Mouse (Mus musculus) layer of hippocampus, adult 9-10 months (tissue): ENCODE results near the gene Cenps.
A peak's percentile ranks its signal among the peaks of the same experiment; 100 is the strongest.
"Not testable (repeated sequence)": the region's sequence is repeated elsewhere in the genome, so short reads cannot be mapped to it uniquely, and the experiment has no call there.

Experiments
- DNase-seq: peaks from one replicate; pipeline ENCODE4 v3.0.0; 2022; ENCODE audit warnings: low spot score

Gene Cenps

DNA sequence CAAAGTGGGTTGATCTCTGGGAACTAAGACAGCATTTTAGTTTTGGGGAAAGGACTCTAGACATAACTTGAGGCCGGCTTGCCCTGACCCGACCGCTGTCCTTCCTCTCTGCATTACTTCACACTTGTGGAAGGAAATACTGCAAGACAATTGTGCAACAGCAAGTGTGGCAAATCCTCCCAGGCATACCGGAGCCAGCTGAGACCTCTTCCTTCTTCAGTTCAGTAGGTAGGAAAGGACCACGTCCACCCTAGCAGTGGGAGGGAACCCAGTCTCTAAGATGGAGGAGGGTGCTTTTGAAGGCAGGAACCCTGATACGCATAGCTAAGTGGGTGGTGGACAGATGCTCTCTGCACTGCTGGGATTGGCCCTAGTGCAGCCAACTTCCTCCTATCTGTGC, 18.3 kb upstream of the Cenps start:
- DNase-seq = no peak

DNA sequence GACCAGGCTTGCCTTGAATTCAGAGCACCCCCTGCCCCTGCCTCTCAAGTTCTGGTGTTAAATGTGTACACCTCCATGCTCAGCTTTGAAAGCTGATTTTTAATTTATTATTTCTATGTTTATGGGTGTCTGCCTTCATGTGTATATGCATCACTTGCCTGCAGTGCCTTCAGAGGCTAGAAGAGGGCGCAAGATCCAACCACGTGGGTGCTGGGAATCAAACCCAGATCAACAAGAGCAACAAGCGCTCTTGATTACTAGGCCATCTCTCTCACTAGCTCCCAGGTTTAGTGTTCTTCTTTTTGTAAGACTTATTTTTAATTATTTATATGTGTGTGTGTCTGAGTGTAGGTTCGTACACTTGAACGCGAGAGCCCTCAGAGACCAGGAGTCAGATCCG, 17.4 kb upstream of the Cenps start:
- DNase-seq = no peak

DNA sequence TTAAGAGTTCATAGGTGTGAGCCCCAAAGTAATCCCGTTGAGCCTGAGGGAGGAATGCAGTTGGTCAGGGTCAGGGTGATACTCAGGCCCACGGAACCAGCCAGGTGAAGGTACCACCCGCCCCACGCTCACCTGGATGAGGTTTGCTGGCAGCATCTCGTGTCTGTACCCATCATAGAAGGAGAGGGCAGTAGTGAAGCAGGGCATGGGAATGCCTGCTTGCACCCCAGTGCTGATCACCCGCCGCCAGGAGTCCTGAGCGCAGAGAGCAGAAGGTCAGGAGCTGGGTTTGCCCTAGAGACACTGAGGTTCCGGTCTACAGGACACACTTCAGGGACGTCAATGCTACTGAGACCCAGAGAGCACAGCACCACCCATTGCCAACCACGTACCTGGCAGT, 13.3 kb upstream of the Cenps start:
- DNase-seq = no peak

DNA sequence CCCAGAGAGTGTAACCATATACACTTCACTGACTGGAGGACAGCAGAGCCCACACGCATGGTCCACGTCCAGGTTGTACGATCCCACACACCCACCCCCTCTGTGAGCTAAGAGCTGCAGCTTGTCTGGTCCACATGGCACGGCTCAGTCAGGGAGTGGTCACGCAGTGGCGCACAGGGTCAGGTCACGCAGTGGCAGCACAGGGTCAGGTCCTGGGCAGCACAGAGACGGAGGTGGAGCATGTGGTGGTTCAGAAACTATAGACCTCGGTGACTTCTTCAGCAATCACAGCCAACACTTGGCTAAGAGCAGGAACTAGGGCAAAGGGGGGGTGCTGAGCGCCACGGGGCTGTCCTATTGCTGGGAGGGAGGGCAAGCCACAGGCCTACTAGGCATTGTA, 12.8 kb upstream of the Cenps start:
- no peak for DNase-seq

DNA sequence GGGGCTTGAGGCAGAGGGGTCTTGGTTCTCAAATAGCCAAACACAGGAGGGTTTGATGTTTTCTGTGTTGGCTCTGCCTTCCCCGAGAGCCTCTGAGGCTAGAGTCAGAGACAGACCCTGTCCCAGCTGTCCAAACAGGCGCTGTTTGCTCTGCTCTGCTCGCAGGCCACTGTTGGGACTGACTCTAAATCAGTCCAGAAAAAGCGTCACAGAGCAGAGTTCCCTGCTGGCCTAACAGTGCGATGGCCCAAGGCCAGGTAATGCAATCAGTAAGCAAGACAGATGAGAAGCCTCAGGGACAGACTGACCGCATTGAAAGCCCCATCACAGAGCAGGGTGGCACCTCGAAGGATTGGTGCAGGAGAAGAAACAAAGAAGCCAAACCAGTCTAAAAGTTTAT, 12.2 kb upstream of the Cenps start:
- DNase-seq = no peak

DNA sequence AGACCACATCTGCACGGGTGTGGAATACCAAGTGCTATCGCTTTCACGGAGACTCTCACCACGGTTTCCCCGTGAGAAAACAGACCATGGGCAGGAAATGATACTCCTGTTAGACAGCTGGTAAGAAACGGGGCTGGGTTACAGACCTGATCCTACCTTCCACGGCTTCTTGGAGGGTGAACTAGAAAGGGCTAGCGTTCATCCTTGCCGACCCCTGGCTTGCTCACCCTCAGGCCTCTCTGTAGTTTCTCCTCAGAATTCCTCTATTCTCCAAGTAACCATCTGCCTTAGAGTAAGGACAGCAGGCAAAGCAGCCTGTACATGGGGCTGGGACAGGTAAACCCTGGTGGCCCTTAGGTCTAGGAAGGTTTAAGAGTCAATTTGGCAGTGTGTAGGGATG, 11.8 kb upstream of the Cenps start:
- DNase-seq = no peak

DNA sequence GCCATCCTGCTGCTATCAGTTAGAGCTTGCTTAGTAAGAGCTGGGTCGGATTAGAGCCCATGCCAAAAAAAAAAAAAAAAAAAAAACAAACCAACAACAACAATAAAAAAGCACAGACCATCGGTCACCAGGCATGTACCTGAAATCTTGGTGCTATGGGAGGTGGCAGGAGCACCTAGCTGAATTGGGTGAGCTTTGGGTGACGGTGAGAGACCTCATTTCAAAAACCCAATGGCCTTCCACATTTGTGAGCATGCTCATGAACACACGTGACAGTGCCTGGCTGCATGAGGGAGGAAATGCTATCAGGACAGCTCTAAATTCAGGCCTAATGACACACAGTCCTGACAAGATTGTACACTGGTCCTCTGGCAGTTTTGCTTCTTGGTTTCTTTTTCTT, 10.7 kb upstream of the Cenps start:
- no peak for DNase-seq

DNA sequence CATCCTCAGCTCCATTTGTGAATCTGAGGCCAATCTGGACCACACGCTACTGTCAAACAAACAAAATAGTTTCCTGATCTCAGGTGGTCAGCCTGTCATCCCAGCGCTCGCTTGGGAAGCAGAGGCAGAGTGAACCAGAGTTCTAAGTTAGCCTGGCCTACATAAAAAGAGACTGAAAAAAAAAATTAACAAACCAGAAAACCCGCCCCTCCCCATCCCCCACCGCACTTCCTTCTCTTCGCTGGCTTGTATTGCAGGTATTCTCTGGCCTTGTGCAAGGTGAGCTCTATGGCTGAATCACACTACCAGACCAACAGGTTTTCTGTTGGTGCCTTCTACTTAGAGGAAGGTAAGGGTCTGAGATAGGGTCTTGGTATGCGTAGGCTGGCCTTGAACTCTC, 10.1 kb upstream of the Cenps start:
- no peak for DNase-seq

DNA sequence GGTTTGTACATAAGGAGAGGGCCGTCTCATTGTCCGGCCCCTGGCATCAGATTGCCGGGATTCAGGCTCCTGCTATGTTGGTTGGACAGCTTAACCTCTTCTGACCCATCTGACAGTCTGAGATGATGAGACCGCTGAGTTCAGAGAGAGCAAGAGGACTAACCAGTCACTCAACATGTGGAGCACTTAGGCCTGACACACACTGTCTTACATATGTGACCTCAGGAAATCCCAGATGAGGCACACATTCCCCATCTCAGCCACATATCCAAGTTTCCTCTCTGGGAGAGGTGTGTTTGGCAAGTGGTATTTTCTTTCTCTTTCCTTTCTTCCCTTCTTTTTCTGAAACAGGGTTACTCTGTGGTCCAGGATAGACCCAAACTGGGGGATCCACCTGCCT, 7.7 kb upstream of the Cenps start:
- DNase-seq = no peak

DNA sequence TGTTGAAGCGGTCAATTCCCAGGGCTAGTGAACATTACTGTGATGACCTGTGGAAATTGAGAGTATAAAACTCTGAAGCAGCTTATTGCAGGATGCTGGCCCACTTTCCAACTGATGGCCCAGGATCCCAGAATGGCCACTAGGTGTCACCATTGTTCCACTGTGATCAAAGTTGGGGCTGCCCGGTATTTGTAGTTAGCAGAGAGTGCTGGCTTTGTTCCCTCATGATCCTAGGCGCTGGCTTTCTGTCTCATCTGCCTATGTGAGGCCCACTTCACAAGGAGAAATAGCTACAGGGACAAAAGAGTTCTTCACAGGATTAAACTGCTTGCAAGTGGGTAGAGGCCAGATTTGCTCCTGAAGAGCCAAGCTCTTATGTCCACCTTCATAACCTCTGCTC, 7.0 kb upstream of the Cenps start:
- DNase-seq = peak; percentile 89

DNA sequence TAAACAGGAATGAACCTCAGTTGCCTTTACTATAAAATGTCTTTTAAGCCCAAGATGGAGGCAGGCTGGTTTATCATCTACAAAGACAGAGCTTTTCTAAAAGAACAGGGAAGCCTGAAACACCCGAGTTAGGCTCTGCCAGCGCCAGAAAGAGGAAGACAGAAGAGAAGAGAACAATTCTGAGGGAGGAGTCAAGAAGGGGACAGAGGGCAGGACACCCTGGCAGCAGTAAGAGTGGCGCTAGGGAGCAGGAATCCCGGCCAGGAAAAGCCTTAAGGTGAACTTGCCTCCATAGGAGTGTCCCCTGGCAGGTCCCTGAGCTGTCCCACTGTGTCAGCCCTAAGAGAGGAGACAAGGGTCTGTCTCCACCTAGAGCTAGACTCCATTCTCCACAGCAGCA, 6.2 kb upstream of the Cenps start:
- DNase-seq = no peak

DNA sequence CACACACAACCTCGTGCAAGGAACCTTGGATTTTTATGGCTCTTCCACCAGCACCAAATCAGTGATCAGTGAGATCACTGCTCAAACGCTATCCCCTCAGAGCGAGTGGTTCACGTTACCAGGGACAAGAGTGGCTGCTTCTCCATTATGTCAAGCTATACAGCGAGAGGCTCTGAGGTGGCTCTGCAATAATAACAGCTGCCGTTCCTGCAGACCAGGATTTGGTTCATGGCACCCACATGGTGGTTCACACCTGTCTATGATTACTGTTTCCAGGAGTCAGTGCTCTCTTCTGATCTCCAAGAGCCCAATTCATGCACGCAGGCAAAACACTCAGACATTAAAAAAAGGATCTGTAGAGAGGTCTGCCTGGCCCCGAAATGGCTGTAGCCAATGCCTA, 1.1 kb upstream of the Cenps start:
- no peak for DNase-seq

DNA sequence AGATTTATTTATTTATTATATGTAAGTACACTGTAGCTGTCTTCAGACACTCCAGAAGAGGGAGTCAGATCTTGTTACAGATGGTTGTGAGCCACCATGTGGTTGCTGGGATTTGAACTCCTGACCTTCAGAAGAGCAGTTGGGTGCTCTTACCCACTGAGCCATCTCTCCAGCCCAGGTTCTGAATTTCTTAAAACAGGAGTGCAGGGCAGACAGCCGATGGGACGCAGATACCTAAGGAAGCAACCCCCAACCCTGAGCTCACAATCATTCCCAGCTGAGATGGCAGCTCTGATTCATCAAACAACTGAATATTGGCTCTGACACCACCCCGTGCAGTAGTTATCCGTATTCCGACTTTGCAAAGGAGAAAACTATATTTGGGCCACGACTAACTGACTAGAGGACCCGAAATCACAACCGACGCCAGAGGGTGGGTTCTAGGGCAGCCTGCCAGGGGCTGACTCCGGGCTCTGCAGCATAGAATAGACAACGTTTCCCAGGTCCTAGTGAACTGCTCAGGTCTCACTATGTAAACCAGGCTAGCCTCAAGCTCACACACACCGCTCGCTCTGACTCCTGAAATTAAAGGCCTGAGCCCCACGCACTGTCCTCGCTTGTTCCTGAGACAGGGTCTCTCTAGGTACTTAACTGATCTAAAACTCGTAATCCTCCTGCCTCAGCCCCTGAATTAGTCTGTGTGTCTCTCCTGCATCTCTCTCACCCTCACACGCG, 1.1 kb downstream of the Cenps start:
- no peak for DNase-seq

DNA sequence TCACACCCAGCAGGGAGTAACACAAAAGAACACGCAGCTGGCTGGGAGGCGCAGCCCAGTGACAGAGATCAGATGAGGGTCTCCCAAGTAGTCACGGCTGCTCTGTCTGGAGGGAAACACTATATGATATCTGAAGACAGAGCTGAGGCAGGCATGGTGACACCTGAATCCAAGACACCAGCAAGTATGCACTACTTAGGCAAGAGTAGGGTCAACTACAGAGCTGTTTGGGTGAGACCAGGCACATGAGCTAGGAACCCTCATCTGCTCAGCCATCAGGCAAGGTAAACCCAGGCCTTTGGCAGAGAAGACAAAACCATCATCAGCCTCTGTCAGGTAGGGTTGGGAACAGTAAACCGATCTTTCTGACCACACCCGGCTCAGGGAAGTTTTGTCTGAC, 4.0 kb downstream of the Cenps start:
- no peak for DNase-seq

DNA sequence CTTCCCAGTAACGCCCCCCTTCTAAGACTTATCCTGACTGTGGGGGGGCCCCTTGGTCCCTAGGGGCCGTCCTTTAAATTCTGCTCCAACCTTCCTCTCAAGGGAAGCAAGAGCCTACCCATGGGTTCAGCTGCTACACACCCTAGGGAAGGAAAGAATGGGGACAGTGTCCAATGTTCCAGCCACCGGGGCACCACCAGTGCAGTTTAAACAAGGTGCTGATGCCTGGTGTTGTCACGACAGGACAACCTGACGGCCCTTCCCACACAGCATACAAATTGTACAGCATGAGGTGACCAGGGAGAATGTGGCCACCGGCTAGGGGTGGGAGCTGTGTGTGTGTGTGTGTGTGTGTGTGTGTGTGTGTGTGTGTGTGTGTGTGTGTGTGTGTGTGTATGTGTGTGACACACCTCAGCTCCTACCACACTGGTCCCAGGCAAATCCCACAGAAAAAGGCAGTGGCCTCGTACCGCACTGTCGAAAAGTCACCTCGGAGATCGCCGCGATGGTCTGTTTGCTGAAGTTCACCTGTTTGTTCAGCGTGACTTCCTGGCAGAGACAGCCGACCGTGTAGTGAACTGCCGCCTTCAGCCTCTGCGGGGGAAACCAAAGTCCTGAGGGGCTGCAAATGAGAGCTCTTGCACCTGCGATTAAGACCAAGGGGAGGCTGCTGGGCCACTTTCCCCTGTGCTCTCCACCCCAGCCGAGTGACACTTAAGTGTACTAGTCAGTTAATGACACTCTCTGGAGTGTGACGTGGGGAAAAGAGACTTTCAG, 5.5 kb downstream of the Cenps start:
- DNase-seq = no peak

DNA sequence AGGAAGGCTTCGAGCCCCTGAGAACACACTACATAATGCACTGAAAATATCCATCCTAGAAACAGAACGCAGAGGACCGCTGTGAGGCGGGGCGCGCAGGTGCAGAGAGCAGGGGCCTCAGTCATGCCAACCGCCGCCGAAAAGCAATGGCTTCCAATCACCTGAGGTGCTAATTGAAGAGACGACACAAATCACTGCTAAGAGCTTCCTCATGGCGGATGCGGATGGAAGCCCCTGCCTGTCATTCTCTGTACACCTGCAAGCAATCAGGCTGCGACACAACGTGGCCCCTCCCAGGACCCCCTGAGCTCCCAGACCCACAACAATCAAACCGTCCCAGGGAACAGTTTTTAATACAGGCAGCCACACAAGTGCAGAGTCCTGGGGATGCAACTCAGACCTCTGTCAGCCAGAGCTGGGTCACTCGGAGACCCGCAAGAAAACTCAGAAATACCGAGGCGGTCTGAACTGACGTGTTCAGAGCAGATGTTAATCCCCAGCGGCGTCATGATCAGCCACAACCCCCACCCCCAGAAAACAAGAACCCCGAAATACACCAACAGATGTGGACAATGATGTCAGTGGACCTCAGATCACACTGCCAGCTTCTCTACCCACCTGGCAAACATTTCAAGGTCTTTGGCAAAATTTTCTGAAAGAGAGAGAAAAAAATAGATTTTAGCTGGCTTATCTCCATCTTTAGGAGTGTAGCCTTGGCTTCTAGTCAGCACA, 6.2 kb downstream of the Cenps start:
- no peak for DNase-seq

DNA sequence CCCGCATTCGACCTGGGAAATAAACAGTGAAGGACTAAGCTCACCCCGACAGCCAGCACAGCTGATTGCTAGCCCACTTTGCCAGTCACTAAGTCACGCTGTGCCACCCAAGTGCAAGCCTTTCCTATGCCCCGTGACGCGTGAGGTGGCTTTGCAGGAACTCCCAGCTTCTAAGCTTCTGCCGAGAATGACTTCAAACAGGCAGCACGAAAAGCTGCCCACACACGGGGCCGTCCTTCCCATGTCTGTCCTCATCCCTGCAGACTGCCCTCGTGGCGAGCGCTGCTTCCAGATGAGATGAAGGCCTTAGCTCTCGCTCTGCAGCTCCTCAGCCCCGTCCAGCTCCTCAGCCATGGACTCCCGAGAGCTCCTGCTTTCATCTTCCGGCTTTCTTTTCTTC, 9.0 kb downstream of the Cenps start:
- no peak for DNase-seq

DNA sequence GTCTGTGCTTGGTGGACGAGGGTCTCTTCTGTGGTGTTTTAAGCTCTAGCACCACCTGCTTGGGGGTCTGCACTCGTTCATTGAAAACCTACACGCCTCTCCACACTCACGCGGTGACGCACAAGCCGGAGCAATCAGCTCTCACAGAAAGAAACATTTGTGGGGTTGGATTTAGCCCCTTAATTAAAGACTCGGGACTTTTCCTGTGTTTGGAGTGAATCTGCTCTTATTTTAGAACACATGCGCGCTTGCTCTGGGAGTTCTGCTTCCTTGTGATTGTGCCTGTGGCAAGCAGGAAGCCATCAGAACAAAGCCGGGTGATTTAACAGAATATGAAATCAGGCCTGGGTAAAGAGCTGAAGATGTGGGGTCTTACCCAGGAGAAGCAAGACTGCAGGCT, 10.8 kb downstream of the Cenps start, which contains the start of gene Cort:
Gene Cort (minus strand): TSS at position 101 of the 400 bp plus-strand sequence.
- no peak for DNase-seq

DNA sequence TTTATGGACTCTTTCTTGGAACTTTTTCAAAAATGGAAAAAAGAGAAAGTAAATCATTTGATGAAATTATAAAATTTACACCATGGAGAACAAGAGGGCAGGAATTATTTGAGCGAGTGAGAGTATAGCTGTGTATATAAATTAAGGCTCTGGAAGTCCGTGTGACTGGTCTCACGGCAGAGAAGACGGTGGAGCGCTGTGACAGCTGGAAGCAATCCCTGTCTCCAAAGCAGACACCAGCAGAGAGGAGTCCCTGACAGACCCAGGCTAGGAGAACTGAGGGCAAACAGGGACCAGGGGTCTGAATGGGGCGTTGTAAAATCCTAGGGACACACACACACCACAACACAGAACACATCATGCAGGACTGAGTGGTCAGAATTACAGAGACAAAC, 11.3 kb downstream of the Cenps start:
- DNase-seq = no peak

DNA sequence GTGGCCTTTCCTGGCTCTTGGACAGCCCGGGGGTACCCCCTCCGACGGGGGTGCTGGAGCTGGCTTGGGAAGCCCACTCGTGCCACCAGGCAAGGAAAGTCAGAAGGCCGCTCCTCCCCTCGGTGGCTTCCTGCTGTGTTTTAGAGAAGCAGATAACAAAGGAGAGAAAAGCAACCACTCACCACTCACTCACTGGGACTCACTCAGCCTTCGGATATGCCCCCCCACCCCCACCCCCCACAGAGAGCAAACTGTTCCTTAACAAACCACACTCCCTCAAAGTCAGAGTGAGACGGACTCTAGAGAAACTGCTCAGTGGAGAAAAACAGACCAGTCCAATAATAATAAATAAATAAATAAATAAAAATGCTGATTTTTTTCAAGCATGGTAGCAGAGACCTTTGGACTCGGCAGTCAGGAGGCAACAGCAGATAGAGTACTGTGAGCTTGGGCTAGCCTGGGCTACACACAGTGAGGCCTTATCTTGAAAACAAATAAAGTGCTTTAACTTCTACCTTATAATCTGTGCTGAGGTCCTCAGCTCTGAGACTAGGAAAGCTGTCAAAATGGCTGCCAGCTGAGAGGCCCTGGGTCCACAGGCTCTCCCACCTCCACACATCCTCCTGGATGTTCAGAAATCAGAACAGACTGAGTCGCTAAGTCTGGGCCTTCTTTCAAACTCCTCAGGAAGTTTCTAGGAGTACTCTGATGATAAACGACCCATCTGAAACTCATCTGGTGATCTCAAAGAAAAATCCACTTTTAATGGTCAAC, 11.9 kb downstream of the Cenps start:
- DNase-seq = no peak

DNA sequence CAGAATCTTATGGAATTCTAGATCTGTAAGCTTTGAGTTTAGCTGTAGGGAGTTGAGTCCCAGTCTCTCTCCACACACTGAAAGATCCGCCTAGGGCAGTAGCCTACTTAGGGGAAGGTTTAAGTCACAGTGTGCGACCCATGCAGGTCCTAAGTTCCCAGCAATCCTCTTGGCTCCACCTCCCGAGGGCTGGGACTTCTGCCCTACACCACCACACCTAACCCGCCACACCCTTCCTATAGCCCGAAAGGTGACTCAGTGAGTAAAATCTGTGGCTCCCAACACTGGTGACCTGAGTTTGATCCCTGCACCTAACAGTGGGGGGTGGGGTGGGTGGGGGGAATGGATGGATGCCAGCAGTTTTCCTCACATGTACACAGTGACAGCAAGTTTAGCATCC, 14.0 kb downstream of the Cenps start:
- no peak for DNase-seq

DNA sequence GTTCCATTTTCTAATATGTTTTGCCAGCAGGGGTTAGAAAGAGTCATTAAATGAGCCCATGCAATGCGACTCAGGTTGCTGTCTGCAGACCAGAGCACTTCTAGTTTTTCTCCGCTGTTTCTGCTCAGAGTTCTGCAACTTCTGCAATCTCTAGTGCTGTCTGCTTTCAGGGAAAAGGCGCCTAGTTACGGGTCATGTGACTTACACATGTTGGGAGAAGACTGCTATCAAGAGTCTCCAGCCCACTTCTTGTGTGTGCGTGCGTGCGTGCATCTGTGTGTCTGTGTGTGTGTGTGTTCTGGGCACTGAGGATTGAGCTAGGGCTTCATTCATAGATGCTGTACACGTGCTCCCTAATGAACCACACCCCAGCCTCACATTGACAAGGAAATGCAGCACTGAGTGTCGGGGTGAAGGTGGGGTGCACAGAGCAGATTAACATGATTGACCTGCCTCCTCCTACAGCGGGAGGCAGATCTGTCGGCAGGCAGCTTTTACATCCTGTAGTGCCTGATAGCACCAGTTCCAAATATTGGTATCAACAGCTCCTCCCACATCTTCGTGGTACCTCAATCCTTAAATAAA, 17.4 kb downstream of the Cenps start:
- DNase-seq = not testable (repeated sequence)
